Mouse (Mus musculus): ENCODE measurements around the gene Dhdds. TPM values are rescaled to one million over a fixed set of nuclear protein-coding genes. Genes with fewer than 3 reads are reported as not detected.

Dhdds gene
- polyA plus RNA-seq, 1 experiment from 2014 or later = 41.9 TPM

GRCm38 (mm10) chr4:133931349-133931748 is 69.4 kb downstream of the Dhdds start:
- no peak overlapping the region for H3K4me2 ChIP-seq (ENCODE audit: low read depth, severe bottlenecking)
- no peak overlapping the region for H3K4me3 ChIP-seq (ENCODE audit: low read depth, low read length)
- no peaks in the 10 kb centered on the region for H3K9me3 ChIP-seq (ENCODE audit: control insufficient read depth, low read length)
- DNase-seq (ENCODE audit: low spot score) (peak; percentile 57), ATAC-seq (ENCODE audit: insufficient number of reproducible peaks, low FRiP score, low TSS enrichment, low read depth) (no peak)
- H3K4me1 ChIP-seq (ENCODE audit: control insufficient read depth, insufficient read depth, low read length) = no peaks in the 10 kb centered on the region
- no peak overlapping the region for H3K27ac ChIP-seq (replicated peaks; ENCODE audit: low read depth, low read length)
- H3K27me3 ChIP-seq (ENCODE audit: control insufficient read depth, insufficient read depth, low read length) = no peaks in the 10 kb centered on the region
- 18% methylated on average over 10 of the region's 10 CpGs for WGBS
- H3K36me3 ChIP-seq (ENCODE audit: control insufficient read depth, insufficient read depth, low read length) = no peaks in the 10 kb centered on the region
- H3K9ac ChIP-seq (ENCODE audit: low read length) = no peak overlapping the region

DNA sequence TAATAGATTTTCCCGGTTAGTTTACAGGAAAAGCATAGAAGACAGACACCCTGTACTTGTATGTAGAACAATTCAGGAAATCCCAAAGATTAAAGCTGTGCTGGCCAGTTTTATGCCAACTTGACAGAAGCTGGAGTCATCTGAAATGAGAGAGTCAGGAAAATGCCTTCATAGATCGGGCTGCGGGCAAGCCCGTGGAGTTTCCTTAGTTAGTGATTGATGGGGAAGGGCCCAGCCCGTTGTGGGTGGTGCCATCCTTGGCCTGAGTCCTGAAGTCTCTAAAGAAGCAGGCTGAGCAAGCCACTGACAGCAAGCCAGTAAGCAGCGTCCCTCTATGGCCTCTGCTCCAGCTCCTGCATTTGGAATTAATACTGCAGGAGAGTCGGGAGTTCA is 71.4 kb downstream of the Dhdds start:
- Histone ChIP-seq H3K27ac (replicated peaks; ENCODE audit: low read depth, low read length) (no peak overlapping the region), H3K4me2 (ENCODE audit: low read depth, severe bottlenecking) (no peak overlapping the region), H3K27me3 (ENCODE audit: control insufficient read depth, insufficient read depth, low read length) (no peaks in the 10 kb centered on the region), H3K9ac (ENCODE audit: low read length) (no peak overlapping the region), H3K9me3 (ENCODE audit: control insufficient read depth, low read length) (no peaks in the 10 kb centered on the region), H3K4me1 (ENCODE audit: control insufficient read depth, insufficient read depth, low read length) (no peaks in the 10 kb centered on the region), H3K36me3 (ENCODE audit: control insufficient read depth, insufficient read depth, low read length) (no peaks in the 10 kb centered on the region), H3K4me3 (ENCODE audit: low read depth, low read length) (no peak overlapping the region)
- 34% methylated on average over 7 of the region's 7 CpGs for WGBS
- ATAC-seq (ENCODE audit: insufficient number of reproducible peaks, low FRiP score, low TSS enrichment, low read depth) = no peak
- no peak for DNase-seq (ENCODE audit: low spot score)

DNA sequence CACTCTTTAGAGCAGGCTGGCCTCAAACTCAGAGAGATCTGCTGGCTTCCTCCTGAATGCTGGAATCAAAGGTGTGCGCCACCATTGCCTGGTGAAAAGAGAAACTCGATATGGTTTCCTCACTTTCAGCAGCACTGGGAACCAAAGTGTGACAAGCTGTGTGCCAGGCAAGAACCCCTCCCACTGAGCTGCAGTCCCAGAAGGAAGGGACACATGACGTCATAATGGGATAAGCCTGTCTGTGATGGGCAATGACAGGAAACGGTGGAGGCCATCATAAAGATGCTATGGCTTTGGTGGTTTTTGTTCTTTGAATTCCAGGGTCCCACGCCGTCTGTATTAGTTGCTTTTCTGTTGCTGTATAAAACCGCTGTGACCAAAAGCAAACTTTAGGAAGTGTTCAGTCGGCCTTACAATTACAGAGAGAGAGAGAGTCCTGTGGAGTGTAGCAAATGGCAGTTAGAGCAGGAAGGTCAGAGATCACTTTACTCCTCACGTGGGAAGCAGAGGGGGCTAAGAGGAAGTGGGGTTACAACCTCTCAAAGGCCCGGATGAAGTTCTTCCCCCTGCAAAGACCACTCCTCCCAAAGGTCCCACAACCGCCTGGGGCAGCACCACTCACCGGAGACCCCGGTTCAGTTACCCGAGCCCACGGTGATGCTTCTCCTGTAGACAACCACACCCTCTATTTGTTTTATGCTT is 72.0 kb downstream of the Dhdds start:
- DNase-seq (ENCODE audit: low spot score) = peak; percentile 31
- 48% methylated on average over 15 of the region's 15 CpGs for WGBS
- Histone ChIP-seq H3K4me2 (ENCODE audit: low read depth, severe bottlenecking) (no peak overlapping the region), H3K27me3 (ENCODE audit: control insufficient read depth, insufficient read depth, low read length) (no peaks in the 10 kb centered on the region), H3K4me1 (ENCODE audit: control insufficient read depth, insufficient read depth, low read length) (no peaks in the 10 kb centered on the region), H3K9me3 (ENCODE audit: control insufficient read depth, low read length) (no peaks in the 10 kb centered on the region), H3K27ac (replicated peaks; ENCODE audit: low read depth, low read length) (no peak overlapping the region), H3K9ac (ENCODE audit: low read length) (no peak overlapping the region), H3K36me3 (ENCODE audit: control insufficient read depth, insufficient read depth, low read length) (no peaks in the 10 kb centered on the region), H3K4me3 (ENCODE audit: low read depth, low read length) (no peak overlapping the region)
- ATAC-seq (ENCODE audit: insufficient number of reproducible peaks, low FRiP score, low TSS enrichment, low read depth) = no peak

- WGBS = 71% methylated on average over 4 of the region's 4 CpGs
Observed at GRCm38 (mm10) chr4:133925204-133925603, 75.5 kb downstream of the Dhdds start.

GRCm38 (mm10) chr4:133923743-133924142 is 77.0 kb downstream of the Dhdds start:
- Histone ChIP-seq H3K9me3 (ENCODE audit: control insufficient read depth, low read length) (no peaks in the 10 kb centered on the region), H3K36me3 (ENCODE audit: control insufficient read depth, insufficient read depth, low read length) (no peaks in the 10 kb centered on the region), H3K27ac (replicated peaks; ENCODE audit: low read depth, low read length) (no peak overlapping the region), H3K27me3 (ENCODE audit: control insufficient read depth, insufficient read depth, low read length) (no peaks in the 10 kb centered on the region), H3K4me2 (ENCODE audit: low read depth, severe bottlenecking) (no peak overlapping the region), H3K4me3 (ENCODE audit: low read depth, low read length) (no peak overlapping the region), H3K4me1 (ENCODE audit: control insufficient read depth, insufficient read depth, low read length) (no peaks in the 10 kb centered on the region), H3K9ac (ENCODE audit: low read length) (no peak overlapping the region)
- 91% methylated on average over 5 of the region's 5 CpGs for WGBS
- DNase-seq (ENCODE audit: low spot score) (no peak), ATAC-seq (ENCODE audit: insufficient number of reproducible peaks, low FRiP score, low TSS enrichment, low read depth) (no peak)

More at GRCm38 (mm10) chr4:133925204-133925603, 75.5 kb downstream of the Dhdds start:
- H3K27ac ChIP-seq (replicated peaks; ENCODE audit: low read depth, low read length) = no peak overlapping the region
- ATAC-seq (ENCODE audit: insufficient number of reproducible peaks, low FRiP score, low TSS enrichment, low read depth) (no peak), DNase-seq (ENCODE audit: low spot score) (no peak)
- no peaks in the 10 kb centered on the region for H3K4me1 ChIP-seq (ENCODE audit: control insufficient read depth, insufficient read depth, low read length)
- no peaks in the 10 kb centered on the region for H3K36me3 ChIP-seq (ENCODE audit: control insufficient read depth, insufficient read depth, low read length)
- H3K9me3 ChIP-seq (ENCODE audit: control insufficient read depth, low read length) = no peaks in the 10 kb centered on the region
- H3K27me3 ChIP-seq (ENCODE audit: control insufficient read depth, insufficient read depth, low read length) = no peaks in the 10 kb centered on the region
- no peak overlapping the region for H3K4me2 ChIP-seq (ENCODE audit: low read depth, severe bottlenecking)
- H3K9ac ChIP-seq (ENCODE audit: low read length) = no peak overlapping the region
- no peak overlapping the region for H3K4me3 ChIP-seq (ENCODE audit: low read depth, low read length)

Other genes starting within 250 kb of the Dhdds start
- gene Arid1a, start 244.1 kb downstream of the Dhdds start, polyA plus RNA-seq (2014; fragmentation: Nextera tagmentation; extraction: Ambion mirVana) = 46.2 and 50.3 TPM in 2 replicates
- 47.6 and 48.9 TPM in 2 replicates for gene Rps6ka1, start 113.1 kb downstream of the Dhdds start, polyA plus RNA-seq (2014; fragmentation: Nextera tagmentation; extraction: Ambion mirVana)
- 3,322 and 3,460 TPM in 2 replicates for gene Hmgn2, start 32.3 kb downstream of the Dhdds start, polyA plus RNA-seq (2014; fragmentation: Nextera tagmentation; extraction: Ambion mirVana)
- 1.4 and 2.3 TPM in 2 replicates for gene Lin28a, start 17.9 kb upstream of the Dhdds start, polyA plus RNA-seq (2014; fragmentation: Nextera tagmentation; extraction: Ambion mirVana)
- gene Zfp683, start 52.9 kb upstream of the Dhdds start, polyA plus RNA-seq (2014; fragmentation: Nextera tagmentation; extraction: Ambion mirVana) = not detected in 2 replicates
- 3.7 and 4.4 TPM in 2 replicates for gene Crybg2, start 59.9 kb upstream of the Dhdds start, polyA plus RNA-seq (2014; fragmentation: Nextera tagmentation; extraction: Ambion mirVana)
- gene Cd52, start 94.2 kb upstream of the Dhdds start, polyA plus RNA-seq (2014; fragmentation: Nextera tagmentation; extraction: Ambion mirVana) = 5.1 and 6.2 TPM in 2 replicates
- gene Ubxn11, start 101.7 kb upstream of the Dhdds start, polyA plus RNA-seq (2014; fragmentation: Nextera tagmentation; extraction: Ambion mirVana) = 5.7 and 6.0 TPM in 2 replicates
- 314 and 345 TPM in 2 replicates for gene Sh3bgrl3, start 127.9 kb upstream of the Dhdds start, polyA plus RNA-seq (2014; fragmentation: Nextera tagmentation; extraction: Ambion mirVana)
- gene Cep85, start 186.2 kb upstream of the Dhdds start, polyA plus RNA-seq (2014; fragmentation: Nextera tagmentation; extraction: Ambion mirVana) = 26.6 and 33.8 TPM in 2 replicates
- gene Gm7534, start 202.1 kb upstream of the Dhdds start, polyA plus RNA-seq (2014; fragmentation: Nextera tagmentation; extraction: Ambion mirVana) = not detected in 2 replicates
- gene Catsper4, start 226.5 kb upstream of the Dhdds start, polyA plus RNA-seq (2014; fragmentation: Nextera tagmentation; extraction: Ambion mirVana) = not detected in 2 replicates
- 0.81 and 1.5 TPM in 2 replicates for gene Cnksr1, start 237.5 kb upstream of the Dhdds start, polyA plus RNA-seq (2014; fragmentation: Nextera tagmentation; extraction: Ambion mirVana)
- gene E130218I03Rik, start 242.7 kb upstream of the Dhdds start, polyA plus RNA-seq (2014; fragmentation: Nextera tagmentation; extraction: Ambion mirVana) = 0.35 and 0.43 TPM in 2 replicates
- gene Zfp593, start 244.7 kb upstream of the Dhdds start, polyA plus RNA-seq (2014; fragmentation: Nextera tagmentation; extraction: Ambion mirVana) = 16.2 and 17.1 TPM in 2 replicates
- gene Gm30191, start 246.0 kb upstream of the Dhdds start, polyA plus RNA-seq (2014; fragmentation: Nextera tagmentation; extraction: Ambion mirVana) = not detected in 2 replicates

All from limb, embryonic 11.5 days (tissue).